Mouse (Mus musculus): ENCODE data around the gene Ms4a18.
A peak's percentile ranks its signal among the peaks of the same experiment; 100 is the strongest.
"Not testable (repeated sequence)": the region's sequence is repeated elsewhere in the genome, so short reads cannot be mapped to it uniquely, and the experiment has no call there.

Ms4a18 gene

DNA sequence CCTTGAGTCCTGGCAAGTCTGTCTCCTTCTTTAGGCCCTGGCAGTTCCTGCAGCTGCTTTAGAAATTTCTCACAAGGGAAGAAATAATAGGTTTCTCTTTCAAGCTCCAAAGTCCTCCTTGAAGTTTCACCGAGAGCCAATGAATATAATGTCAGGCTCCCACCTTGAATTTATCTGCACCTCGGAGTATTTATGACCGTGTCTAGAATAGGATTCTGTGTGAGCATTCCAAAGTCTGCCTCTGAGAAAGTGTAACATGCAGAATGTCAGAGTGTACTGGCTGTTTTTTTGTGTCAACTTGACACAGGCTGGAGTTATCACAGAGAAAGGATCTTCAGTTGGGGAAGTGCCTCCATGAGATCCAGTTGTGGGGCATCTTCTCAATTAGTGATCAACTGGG lies at the start of gene Ms4a18:
Gene Ms4a18, minus strand, starts transcription at position 141 of the 400 bp plus-strand sequence.
- no peak for DNase-seq

DNA sequence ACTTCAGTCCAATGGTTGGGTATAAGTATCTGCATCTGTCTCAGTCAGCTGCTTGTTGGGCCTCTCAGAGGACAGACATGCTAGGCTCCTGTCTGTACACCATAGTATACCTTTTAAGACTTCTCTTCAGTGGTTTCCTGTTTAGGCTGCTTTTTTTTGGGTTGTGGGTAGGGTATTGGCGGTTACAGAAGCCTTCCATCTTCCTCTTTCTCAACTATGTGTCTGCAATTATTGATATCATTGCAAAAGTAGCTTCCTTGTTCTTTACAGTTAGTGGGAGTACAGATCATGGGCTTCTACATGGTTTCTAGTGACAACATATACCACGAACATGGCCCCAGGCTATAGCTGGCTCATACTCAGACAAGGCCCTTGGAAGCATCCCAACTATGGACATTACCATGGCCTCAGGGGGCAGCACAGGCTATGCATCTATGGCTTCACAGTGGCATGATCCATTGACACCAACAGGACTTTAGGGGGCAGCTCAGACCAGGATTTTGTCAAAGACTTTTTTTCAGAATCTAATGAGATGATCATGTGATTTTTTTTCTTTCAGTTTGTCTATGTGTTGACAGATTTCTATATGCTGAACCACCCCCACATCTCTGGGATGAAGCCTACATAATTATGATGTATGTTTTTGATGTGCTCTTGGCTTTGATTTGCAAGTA lies 47.5 kb upstream of the Ms4a18 start:
- DNase-seq, result no peak

DNA sequence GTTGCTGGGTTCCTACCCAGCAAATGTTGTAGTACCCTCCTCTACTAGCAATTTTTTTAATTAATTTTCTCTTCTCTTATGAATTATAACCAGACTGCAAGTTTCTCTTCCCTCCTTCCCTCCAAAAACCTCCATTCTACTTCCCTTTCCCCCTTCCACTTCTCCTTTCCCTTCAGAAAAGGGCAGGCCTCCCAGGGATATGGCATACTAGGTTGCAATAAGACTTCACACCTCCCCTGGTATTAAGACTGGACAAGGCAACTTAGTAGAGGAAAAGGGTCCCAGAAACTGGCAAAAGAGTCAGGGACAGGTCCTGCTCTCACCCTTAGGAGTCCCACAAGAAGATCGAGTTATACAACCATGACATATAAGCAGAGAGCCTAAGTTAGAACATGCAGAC lies 43.1 kb upstream of the Ms4a18 start:
- DNase-seq, result no peak

DNA sequence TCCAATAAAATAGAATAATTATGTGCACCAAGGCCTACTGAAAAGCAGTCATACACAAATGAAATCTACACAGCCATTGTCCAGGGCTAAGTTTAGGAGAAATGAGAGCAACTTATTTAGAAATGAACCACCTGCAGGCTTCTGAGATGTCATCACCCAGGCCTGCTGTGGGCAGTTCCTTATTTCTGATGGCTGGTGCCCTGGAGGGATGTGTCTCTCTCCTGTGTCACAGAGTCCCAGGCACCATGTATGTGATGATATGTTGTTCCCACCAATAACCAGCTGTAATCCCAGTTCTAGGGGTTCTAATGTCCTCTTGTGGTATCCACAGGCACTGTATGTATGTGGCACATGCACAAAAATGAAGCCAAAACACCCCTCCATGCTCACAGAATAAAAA lies 42.1 kb upstream of the Ms4a18 start:
- no peak for DNase-seq

DNA sequence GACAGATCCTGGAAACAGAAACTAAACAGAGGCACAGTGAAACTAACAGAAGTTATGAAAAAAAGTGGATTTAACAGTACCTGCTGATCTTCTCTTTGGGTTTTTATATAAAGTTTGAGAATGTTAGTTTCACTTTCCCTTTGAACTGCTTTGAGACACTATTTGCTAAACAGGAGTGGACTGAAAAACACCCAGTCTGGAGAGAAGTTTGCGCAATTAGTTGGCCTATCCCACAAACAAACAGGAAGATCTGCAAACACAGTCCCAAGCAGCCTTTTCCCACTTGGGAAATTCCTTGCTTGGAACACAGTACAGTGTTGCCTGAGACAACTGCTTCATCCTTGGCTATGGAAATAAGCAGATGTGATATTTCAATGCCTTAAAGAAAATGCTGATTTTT lies 37.9 kb upstream of the Ms4a18 start:
- not testable (repeated sequence) for DNase-seq

DNA sequence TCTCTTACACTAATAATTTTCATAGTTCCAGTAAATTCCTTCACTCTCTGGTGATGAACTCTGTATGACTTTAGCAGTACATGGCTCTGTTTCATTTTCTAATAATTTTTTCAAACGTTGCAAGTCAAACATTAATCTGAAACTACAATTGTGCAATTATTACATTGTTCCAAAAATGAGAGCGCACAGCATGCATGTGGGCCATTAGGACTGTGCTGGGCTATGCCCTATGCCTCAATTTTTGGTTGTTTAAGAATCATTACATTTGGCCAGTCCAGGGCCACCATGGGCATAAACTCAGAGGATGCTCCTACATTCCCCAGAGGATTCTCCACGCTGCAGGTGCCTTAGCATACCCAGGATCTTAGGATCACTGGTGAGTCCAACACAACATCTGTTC lies 35.4 kb upstream of the Ms4a18 start:
- no peak for DNase-seq

DNA sequence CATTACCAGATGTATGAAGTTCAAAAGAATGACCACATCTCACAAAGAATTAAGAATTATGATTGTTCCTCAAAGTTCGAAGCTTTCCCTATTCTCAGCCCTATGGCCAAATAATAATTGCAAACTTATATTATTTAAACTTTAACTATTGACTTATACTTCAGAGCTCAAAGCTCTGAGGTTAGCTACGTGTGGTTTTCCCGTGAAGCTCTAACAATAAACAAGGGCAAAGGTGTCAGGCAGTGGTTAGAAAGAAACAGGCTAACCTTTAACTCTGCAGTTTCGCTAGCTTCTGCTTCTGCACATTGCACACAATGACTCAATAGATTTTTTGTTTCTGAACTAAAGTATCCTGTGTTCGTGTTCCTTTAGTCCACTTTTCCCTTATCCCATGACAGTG lies 35.0 kb upstream of the Ms4a18 start:
- DNase-seq, result no peak

DNA sequence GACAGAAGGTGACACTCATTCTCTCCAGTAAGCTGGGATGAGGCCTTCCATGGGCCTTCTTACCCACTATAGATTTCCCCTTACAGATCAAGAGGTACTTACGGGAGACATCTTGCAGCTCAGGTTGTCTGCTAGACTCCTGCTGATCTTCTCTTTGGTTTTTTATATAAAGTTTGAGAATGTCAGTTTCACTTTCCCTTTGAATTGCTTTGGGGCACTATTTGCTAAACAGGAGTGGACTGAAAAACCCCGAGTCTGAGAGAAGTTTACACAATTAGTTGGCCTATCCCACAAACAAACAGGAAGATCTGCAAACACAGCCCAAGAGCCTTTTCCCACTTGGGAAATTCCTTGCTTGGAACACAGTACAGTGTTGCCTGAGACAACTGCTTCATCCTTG lies 32.5 kb upstream of the Ms4a18 start:
- DNase-seq, result no peak

DNA sequence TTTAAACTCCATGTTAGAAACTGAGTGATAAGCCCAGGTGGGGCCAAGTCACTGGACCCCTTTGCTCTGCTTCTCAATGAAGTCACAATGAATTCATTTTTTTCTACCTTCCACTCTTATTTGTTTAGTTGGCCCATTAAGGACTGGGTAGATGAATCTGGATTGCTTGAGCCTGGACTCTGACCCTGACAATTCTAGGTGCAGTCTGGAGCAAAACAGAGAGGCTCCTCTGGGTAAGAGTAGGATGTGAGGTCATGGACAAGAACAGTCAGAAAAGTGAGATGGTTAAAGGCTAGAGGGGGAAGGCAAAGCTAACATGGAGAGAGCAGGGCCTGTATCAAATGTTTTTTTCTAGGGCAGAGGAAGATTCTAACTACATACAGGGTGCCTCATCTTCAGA lies 31.6 kb upstream of the Ms4a18 start:
- DNase-seq, result no peak

DNA sequence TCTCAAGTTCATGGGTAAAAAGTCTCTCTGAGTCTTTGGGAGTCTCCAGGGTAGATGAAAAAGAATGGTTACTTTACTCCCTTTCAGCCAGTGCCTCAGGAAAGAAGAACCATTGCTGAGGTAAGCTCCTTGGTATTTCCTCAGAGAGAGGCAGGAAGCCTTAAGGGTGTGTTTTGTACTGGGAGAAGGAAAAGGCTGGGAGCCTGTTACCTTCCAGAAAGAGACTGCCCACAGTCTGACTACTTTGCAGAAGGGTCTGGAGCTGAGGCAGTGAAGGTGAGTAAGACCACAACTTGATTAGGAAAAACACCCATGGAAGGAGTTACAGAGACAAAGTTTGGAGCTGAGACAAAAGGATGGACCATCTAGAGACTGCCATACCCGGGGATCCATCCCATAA lies 30.7 kb upstream of the Ms4a18 start:
- DNase-seq, result no peak

DNA sequence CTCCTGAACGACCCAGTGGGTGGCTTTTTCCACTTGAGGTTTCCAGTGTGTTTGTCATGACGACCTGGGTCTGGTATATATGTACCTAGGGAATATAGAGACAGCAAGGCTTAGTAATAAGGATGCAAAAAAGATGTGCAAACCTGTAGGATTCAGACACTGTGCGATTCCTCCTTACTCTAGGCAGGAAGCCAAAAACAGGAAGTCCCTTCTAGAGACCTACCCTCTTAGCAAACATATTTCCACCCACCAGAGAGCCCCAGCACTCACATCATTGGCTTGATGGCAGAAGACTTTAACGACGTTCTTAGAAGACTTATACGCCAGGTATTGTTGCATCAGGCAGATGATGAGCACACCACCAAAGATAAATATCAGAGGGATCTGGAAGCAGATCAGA lies 30.2 kb upstream of the Ms4a18 start:
- DNase-seq, result no peak

DNA sequence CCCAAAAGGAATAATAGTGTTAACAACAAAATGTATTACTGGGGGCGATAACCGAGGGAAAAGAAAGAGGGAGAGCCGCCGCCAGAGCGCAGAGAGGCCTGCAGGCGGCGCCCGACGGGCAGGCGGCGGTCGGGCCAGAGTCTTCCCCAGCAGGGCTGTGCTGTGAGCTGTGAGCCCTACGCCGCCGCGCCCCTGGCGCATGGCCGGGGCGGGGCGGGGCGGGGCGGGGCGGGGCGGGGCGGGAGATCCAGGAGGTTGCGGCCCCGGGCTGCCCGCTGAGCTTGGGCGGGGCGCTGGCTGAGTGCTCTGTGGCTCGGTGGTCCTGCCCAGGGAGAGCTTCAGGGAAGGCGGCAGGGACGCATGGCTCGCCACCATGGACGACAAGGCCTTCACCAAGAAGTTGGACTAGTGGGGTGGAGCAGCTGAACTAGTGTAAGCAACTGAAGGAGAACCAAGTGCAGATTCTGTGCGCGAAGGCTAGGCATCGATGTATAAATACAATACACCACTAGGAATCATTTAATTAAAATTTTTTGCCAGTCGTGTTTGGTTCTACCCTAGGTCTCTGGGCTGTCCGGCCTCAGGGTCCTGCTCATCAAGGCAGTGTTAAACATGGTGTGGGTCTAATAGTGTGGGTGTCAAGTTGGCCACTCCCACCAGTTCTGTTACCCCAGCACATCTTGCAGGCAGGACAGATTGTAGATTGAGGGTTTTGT lies 27.3 kb upstream of the Ms4a18 start:
- DNase-seq, result peak; percentile 54

DNA sequence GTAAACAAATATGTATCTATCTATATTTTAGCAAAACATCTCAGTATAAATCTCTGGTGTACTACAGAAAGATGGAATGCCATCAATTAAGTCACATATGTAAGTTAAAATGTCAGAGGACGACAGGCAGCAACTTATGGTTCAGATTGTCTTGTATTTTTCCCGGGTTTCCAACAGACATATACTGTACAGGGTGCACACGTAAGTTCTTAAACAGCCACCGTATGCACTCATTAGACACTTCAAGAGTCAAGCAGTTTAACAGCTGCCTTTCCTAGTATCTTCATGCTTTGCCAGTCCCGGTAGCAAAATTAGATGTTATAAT lies 26.8 kb upstream of the Ms4a18 start:
- no peak for DNase-seq

DNA sequence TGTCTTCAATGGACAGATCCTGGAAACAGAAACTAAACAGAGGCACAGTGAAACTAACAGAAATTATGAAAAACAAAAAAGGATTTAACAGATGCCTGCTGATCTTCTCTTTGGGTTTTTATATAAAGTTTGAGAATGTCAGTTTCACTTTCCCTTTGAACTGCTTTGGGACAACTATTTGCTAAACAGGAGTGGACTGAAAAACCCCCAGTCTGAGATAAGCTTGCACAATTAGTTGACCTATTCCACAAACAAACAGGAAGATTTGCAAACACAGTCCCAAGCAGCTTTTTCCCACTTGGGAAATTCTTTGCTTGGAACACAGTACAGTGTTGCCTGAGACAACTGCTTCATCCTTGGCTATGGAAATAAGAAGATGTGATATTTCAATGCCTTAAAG lies 19.7 kb upstream of the Ms4a18 start:
- no peak for DNase-seq

DNA sequence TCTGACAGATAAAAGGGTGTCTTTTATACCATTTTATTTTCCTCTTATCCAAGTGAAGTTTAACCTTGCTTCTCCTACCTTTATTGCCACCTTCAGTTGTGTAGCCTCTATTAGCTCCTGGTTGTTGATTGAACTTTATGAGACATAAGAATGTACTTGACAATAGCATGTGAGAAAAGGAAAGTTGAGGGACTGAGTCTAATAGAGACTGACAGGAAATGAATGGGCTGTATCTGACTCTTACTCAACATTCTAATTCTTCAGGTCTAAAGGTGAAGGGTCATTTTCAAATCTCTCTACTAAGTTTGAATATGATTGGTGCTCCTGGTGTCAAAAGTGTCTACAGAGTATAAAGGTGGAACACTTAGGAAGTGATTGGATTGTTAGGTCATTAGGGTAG lies 4.6 kb upstream of the Ms4a18 start:
- no peak for DNase-seq

DNA sequence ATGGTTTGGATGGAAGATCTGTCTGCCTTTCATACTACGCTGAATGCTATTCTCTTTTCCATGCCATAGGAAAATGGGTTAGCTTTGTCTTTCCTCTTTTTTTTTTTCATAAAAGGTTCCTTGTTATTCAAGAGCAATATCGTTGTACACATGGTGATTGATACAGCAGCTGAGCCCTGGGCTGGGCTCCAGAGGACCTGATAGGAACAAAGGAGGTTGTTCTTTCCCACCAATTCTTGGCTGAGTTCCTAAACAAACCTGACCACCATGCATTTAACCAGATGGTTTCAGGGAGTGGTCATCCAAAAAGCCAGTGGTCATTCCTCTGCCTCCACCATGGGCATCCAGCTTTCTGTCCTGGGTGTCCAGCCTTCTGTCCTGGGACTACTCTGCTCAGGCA lies 580 bp downstream of the Ms4a18 start:
- DNase-seq, result no peak

DNA sequence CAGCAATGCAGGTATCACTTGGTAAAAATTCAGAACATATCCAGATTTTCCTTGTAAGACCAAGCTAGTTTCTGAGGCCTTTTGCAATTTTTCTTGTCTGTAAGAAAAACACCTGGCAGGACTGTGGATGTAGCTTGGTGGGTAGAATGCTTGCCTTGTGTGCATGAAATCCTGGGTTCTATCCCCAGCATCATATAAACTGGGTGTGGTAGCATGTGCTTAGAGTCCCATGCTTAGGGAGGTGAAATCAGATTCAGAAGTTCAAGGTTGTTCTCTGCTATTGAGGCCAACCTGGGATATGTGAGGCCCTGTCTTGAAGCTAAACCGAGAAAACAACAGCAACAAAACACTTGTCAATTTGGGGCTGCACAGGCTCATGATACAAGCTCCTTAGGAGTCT lies 1.8 kb downstream of the Ms4a18 start:
- DNase-seq, result no peak

DNA sequence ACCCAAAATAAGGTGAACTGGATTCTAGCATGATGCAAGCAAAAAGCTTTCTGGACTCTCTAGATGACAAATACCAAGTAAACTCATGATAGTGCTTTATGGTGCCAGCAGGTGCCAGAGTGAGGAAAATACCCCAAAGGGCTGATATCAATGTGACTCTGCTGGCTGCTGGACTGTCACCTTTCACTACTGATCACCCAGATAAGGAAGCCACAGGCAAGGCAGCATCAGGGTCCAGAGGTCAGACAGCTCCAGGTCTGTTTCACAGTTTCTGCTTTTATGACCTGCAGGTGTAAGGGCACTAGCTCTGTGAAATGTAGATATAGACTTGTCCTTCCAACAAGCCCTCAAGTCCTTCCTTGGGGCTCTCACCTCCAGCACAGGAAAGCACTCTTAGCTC lies 2.4 kb downstream of the Ms4a18 start:
- no peak for DNase-seq

DNA sequence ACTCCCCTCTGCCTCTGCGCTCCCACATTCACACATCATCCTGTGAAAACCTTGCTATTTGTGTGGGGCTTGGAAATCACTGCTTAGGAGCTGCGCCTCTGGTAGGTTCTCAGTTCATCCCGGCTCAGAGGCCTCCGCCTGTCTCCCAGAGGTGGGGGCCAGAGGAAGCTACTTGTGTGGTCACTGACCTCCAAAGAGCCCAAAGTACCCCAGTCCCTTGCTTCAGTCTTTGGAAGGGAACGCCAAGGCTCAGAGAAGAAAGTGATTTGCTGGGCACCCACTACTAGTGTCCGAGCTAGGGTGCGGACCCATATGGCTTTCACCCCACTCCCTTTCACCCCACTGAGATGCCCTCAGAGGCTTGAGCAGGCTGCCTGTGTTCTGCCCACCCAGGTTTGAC lies 24.7 kb downstream of the Ms4a18 start, which contains the start of gene Ms4a15:
Gene Ms4a15, minus strand, starts transcription at position 101 of the 400 bp plus-strand sequence.
- DNase-seq, result no peak

DNA sequence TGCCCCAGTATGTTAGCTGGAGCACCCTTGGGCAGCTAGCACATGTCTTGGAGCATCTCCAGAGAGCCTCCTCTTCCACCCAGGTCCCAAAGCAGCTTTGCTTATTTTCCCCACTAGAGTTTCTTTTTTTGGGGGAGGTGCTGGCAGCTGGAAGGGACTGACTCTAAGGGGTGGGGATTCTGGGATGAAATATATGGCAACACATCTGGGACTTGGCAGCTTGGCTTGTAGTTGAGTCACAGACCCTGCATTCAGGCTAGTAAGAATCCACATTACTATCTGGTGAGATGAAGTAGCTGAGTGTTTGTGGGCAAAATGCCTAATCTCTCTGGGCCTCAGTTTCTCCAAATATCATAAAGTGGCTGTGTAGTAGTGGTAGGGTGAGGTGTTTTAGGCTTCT lies 25.9 kb downstream of the Ms4a18 start:
- no peak for DNase-seq

DNA sequence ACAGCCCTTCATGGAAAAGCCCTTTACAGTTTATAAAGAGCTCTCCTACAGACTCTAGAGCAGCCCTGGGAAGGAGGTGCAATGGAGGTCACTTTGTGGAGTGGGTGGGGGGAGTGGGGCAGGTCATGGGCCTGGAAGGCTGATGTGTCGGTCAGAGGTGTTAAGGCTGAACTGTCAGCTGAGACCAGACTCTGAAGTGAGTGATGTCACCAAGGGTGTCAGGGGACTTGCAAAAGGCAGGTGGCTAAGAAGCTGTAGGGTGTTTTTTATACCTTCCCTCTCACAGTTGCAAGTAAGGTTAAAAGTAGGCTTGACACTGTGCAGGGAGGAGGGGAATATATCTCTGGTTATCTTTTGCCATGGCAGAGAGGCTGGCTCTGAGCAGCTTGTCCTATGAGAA lies 27.1 kb downstream of the Ms4a18 start:
- DNase-seq, result no peak

DNA sequence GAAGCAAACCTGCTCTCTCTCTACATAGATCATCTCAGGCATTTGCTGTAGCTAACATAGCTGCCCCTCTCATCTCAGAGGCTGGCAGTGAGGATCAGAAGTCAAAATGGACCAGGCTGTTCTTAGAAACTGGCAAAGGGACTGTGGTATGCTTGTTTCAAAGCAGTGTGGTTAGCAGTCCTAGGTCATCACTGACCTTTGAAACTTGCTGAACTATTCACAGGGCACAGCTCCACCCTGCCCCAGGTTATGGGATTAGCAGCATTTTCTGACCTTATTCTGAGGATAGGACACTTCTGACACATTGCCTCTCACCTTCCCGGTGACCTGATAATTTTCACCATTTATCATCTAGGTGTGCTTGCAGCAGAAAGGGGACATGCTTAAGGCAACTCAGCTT lies 29.3 kb downstream of the Ms4a18 start:
- no peak for DNase-seq

DNA sequence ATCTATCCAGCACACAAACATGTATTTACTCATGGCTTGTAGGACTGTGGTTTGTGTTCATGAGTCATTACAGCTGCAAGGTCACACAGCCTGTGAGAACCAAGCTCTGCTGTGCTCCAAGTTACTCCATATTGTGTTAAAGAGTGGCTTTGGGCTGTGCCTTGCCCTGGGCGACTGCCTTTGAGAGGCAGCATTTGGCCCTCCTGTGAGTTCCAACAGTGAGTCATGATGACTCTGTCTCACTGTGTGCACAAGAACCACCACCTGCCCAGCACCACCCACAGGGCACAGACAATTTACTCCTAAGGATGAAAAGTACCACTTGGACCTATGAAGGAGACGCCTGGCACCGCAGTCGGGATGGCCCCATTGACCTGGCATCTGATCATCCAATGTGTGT lies 31.9 kb downstream of the Ms4a18 start:
- DNase-seq, result no peak

DNA sequence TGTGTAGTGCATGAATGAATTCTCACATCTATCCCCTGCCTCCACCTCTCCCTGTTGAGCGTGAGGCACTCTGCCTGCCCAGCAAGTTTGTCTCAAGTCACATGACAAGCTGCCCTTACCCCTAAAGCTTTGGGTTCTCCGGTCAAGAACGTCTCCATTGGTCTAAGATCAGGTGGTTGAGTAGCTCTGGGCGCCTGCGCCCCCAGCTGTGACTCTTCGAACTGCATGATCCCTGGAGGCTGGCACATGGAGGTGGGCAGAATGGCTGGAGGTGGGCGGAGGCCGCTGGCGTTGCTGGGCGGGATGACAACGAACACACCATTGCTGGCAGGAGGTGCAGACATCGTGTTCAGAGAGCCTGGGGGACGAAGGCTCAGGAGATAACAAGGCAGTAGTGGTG lies 33.3 kb downstream of the Ms4a18 start:
- DNase-seq, result no peak

DNA sequence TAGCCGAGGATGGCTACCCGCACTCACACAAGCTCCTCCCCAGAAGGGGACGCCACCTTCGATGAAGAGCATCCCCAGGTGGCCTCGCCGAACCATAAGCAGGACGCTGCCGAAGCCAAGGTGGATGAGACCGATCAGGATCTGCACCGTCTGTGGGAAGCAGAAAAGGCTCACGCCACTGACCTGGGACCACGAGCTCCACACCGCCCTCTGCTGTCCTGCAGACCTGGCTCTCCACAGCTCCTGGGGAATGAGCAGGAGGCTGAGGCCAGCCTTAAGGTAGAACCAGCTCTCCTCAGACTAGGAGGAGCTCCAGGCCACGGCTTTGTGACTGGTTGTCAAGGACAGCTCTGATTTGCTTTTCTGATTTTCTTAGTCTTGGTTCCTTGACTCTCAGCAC lies 34.7 kb downstream of the Ms4a18 start:
- DNase-seq, result peak; percentile 29

Measured in right cerebral cortex, postnatal 4 days (tissue).